Mouse (Mus musculus): Measurements from ENCODE around the gene Prl7b1.

GRCm38 (mm10) chr13:27553336-27553735, 57.0 kb downstream of the Prl7b1 start:
- TF ChIP-seq PAX5 (IDR thresholded peaks at IDR 0.05; ENCODE audit: low read length) (no peak), CTCF (conservative IDR thresholded peaks at IDR 0.05 in 1 of 2, IDR thresholded peaks at IDR 0.05 in 1 of 2; ENCODE audit: low read depth in 2 of 2, low read length in 2 of 2) (no peak), ZNF384 (IDR thresholded peaks at IDR 0.05; ENCODE audit: low read depth, low read length) (no peak), USF1 (IDR thresholded peaks at IDR 0.05; ENCODE audit: low read depth, low read length) (no peak), SMC3 (IDR thresholded peaks at IDR 0.05; ENCODE audit: low read depth, low read length) (no peak), ETS1 (conservative IDR thresholded peaks at IDR 0.05; ENCODE audit: low read depth, low read length) (no peak), UBTF (IDR thresholded peaks at IDR 0.05; ENCODE audit: low read depth, low read length) (no peak), POLR2A (IDR thresholded peaks at IDR 0.05; ENCODE audit: low read depth, low read length) (no peak), MYC (IDR thresholded peaks at IDR 0.05; ENCODE audit: low read depth, low read length) (no peak), CHD1 (IDR thresholded peaks at IDR 0.05; ENCODE audit: low read depth, low read length) (no peak)
